Mouse (Mus musculus): ENCODE measurements at regions not wholly inside any gene's neighbourhood (a gene's known extent, or its start where the extent isn't known, plus 50 kb on each side); places are given as distances from the start of the nearest gene placed in this dataset.

- H3K4me2 ChIP-seq (ENCODE audit: insufficient read depth, low read depth, poor library complexity, severe bottlenecking) = no peak overlapping the region
- dilution Hi-C loops (cut with MboI; ENCODE audit: extremely low pct_ligation_motif_present, extremely low pct_unique_long_range_greater_than_20kb, low sequenced_read_pairs) = no loop called here
- no peak overlapping the region for H3K4me3 ChIP-seq (replicated peaks in 1 of 3; ENCODE audit: low read depth in 2 of 3, low read length in 2 of 3, poor library complexity in 1 of 3)
- H3K27ac ChIP-seq (ENCODE audit: insufficient read depth, low read depth) = no peak overlapping the region
- no peaks in the 10 kb centered on the region for H3K36me3 ChIP-seq (replicated peaks in 1 of 2; ENCODE audit: control insufficient read depth in 1 of 2, insufficient read depth in 1 of 2, low read length in 1 of 2)
- no peaks in the 10 kb centered on the region for H3K79me2 ChIP-seq (replicated peaks; ENCODE audit: control insufficient read depth, extremely low read depth, insufficient read depth, poor library complexity, severe bottlenecking)
- no peaks in the 10 kb centered on the region for H3K27me3 ChIP-seq (replicated peaks)
- H3K9me3 ChIP-seq (replicated peaks; ENCODE audit: low read length) = no peaks in the 10 kb centered on the region
- in situ Hi-C loops (cut with MboI; ENCODE audit: low pct_ligation_motif_present, low pct_unique_long_range_greater_than_20kb, low sequenced_read_pairs) = no loop called here
- H3K9ac ChIP-seq (ENCODE audit: insufficient read depth, low read depth) = no peak overlapping the region
- TF ChIP-seq CHD1 (IDR thresholded peaks at IDR 0.05; ENCODE audit: low read depth, low read length) (no peak), SIN3A (IDR thresholded peaks at IDR 0.05; ENCODE audit: low read length) (no peak), RAD21 (IDR thresholded peaks at IDR 0.05; ENCODE audit: low read depth, low read length) (no peak), GABPA (IDR thresholded peaks at IDR 0.05; ENCODE audit: insufficient replicate concordance, low read depth, low read length) (no peak), ZNF384 (IDR thresholded peaks at IDR 0.05; ENCODE audit: low read depth, low read length) (no peak), PAX5 (IDR thresholded peaks at IDR 0.05; ENCODE audit: low read length) (no peak), NELFE (IDR thresholded peaks at IDR 0.05; ENCODE audit: low read depth, low read length) (no peak), MXI1 (IDR thresholded peaks at IDR 0.05; ENCODE audit: low read depth, low read length) (no peak), TBP (conservative IDR thresholded peaks at IDR 0.05; ENCODE audit: low read depth, low read length) (no peak), ZMIZ1 (IDR thresholded peaks at IDR 0.05; ENCODE audit: low read depth, low read length) (no peak), UBTF (IDR thresholded peaks at IDR 0.05; ENCODE audit: low read depth, low read length) (no peak), EP300 (IDR thresholded peaks at IDR 0.05; ENCODE audit: low read length) (no peak), POLR2A (IDR thresholded peaks at IDR 0.05; ENCODE audit: low read depth, low read length) (no peak), ZC3H11A (IDR thresholded peaks at IDR 0.05; ENCODE audit: low read depth, low read length) (no peak)
- H3K4me1 ChIP-seq (ENCODE audit: control insufficient read depth in 1 of 2, insufficient read depth in 2 of 2) = peaks cover 3 to 9% of the 10 kb centered on the region in 2 experiments; a peak in 1 of 4 replicates
- no peak for DNase-seq (ENCODE audit: extremely low read depth)
Observed at GRCm38 (mm10) chr5:45382804-45383203, 67.2 kb downstream of the Qdpr start.

- no peaks in the 10 kb centered on the region for H3K27me3 ChIP-seq (replicated peaks)
- dilution Hi-C loops (cut with MboI; ENCODE audit: extremely low pct_ligation_motif_present, extremely low pct_unique_long_range_greater_than_20kb, low sequenced_read_pairs) = no loop called here
- TF ChIP-seq PAX5 (IDR thresholded peaks at IDR 0.05; ENCODE audit: low read length) = no peak
- no peak for TF ChIP-seq NRF1 (IDR thresholded peaks at IDR 0.05; ENCODE audit: low read depth, low read length)
- TF ChIP-seq ELF1 (IDR thresholded peaks at IDR 0.05; ENCODE audit: low read depth, low read length) = no peak
- TF ChIP-seq CHD2 (IDR thresholded peaks at IDR 0.05; ENCODE audit: low read length) = no peak
- no peak for TF ChIP-seq MEF2A (IDR thresholded peaks at IDR 0.05; ENCODE audit: borderline replicate concordance, low read depth, low read length)
- no peak for TF ChIP-seq POLR2A (IDR thresholded peaks at IDR 0.05; ENCODE audit: low read depth, low read length)
Observed at GRCm38 (mm10) chr5:45378486-45378885, 71.5 kb downstream of the Qdpr start.

More at GRCm38 (mm10) chr5:45378486-45378885, 71.5 kb downstream of the Qdpr start:
- no peak for DNase-seq (ENCODE audit: extremely low read depth)
- Histone ChIP-seq H3K79me2 (replicated peaks; ENCODE audit: control insufficient read depth, extremely low read depth, insufficient read depth, poor library complexity, severe bottlenecking) (no peaks in the 10 kb centered on the region), H3K4me2 (ENCODE audit: insufficient read depth, low read depth, poor library complexity, severe bottlenecking) (no peak overlapping the region), H3K4me1 (ENCODE audit: control insufficient read depth in 1 of 2, insufficient read depth in 2 of 2) (no peaks in the 10 kb centered on the region), H3K9me3 (replicated peaks; ENCODE audit: low read length) (no peaks in the 10 kb centered on the region), H3K36me3 (replicated peaks in 1 of 2; ENCODE audit: control insufficient read depth in 1 of 2, insufficient read depth in 1 of 2, low read length in 1 of 2) (no peaks in the 10 kb centered on the region), H3K27ac (ENCODE audit: insufficient read depth, low read depth) (no peak overlapping the region), H3K9ac (ENCODE audit: insufficient read depth, low read depth) (no peak overlapping the region), H3K4me3 (replicated peaks in 1 of 3; ENCODE audit: low read depth in 2 of 3, low read length in 2 of 3, poor library complexity in 1 of 3) (no peak overlapping the region)
- in situ Hi-C loops (cut with MboI; ENCODE audit: low pct_ligation_motif_present, low pct_unique_long_range_greater_than_20kb, low sequenced_read_pairs) = no loop called here
